Mouse (Mus musculus): ENCODE results near the gene Mon1a.

DNA sequence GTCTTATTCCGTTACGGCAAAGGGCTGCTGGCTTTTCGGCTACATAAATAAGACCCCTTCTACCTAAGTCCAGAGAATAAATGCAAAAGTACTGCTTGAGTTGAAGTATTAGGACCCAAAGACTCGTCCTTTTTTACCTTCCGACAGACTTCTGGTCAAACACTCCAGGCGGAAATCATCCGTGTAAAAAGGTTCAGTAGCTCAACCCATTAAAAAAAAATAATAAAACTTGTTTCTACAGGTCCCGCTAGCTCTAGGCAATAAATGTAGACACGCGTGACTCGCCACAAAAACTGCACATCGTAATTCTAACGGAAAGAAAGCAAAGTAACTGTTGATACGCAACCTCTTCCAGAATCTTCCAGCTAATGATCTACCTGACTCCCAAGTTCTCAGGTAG, 14.8 kb upstream of the Mon1a start, which contains the start of gene Rbm6:
- TF ChIP-seq CTCF (IDR thresholded peaks at IDR 0.05; ENCODE audit: borderline replicate concordance, extremely low read depth, insufficient read depth, insufficient read length) (no peak), POLR2A (IDR thresholded peaks at IDR 0.05; ENCODE audit: borderline replicate concordance, extremely low read depth, insufficient read depth, insufficient read length, poor library complexity, severe bottlenecking) (no peak)
